Mouse (Mus musculus) heart, postnatal 0 days (tissue): Measurements from ENCODE around the gene A730061H03Rik. TPM values are rescaled to one million over a fixed set of nuclear protein-coding genes. Genes with fewer than 3 reads are reported as not detected.

Experiments used
- ATAC-seq: fragments of 200-750 bp; cut with Nextera tagmentation; 2 replicates; pipeline ENCODE4 v1.8.0; 2017; ENCODE audit warnings: low read depth, moderate number of reproducible peaks, moderate library complexity; ENCODE audit not compliant: insufficient read depth
- DNase-seq: peaks from one replicate; pipeline ENCODE4 v3.0.0-alpha.2; 2016; ENCODE audit warnings: low spot score
- H3K27ac ChIP-seq: fragments of 300-500 bp; sonication (generic); 2 replicates; pipeline ENCODE4 v1.5.1; 2014; ENCODE audit warnings: low read depth, mild to moderate bottlenecking
- H3K27me3 ChIP-seq: fragments of 300-500 bp; sonication (generic); 2 replicates; pipeline ENCODE4 v1.6.1; 2014; ENCODE audit warnings: low read length, mixed read lengths; ENCODE audit not compliant: control insufficient read depth, insufficient read depth
- H3K36me3 ChIP-seq: fragments of 300-500 bp; sonication (generic); replicated peaks from 2 replicates; pipeline ENCODE4 v1.6.1; 2014; ENCODE audit warnings: low read length, mixed read lengths; ENCODE audit not compliant: control insufficient read depth, insufficient read depth
- H3K4me1 ChIP-seq: fragments of 300-500 bp; sonication (generic); 2 replicates; pipeline ENCODE4 v1.6.1; 2014; ENCODE audit warnings: antibody characterized with exemption; ENCODE audit not compliant: control insufficient read depth, insufficient read depth
- H3K4me2 ChIP-seq: fragments of 300-500 bp; sonication (generic); 2 replicates; pipeline ENCODE4 v1.6.1; 2014; ENCODE audit warnings: low read depth, mild to moderate bottlenecking, low read length, moderate library complexity
- H3K4me3 ChIP-seq: fragments of 300-500 bp; sonication (generic); 2 replicates; pipeline ENCODE4 v1.5.1; 2014; ENCODE audit warnings: low read depth, low read length
- H3K9ac ChIP-seq: fragments of 300-500 bp; sonication (generic); replicated peaks from 2 replicates; pipeline ENCODE4 v1.6.1; 2014; ENCODE audit warnings: low read depth, low read length, mixed read lengths
- H3K9me3 ChIP-seq: fragments of 300-500 bp; sonication (generic); replicated peaks from 2 replicates; pipeline ENCODE4 v1.6.1; 2016; ENCODE audit warnings: low read length; ENCODE audit not compliant: control insufficient read depth
- CTCF ChIP-seq: IDR thresholded peaks from 2 replicates; pipeline ENCODE4 v1.5.1; 2016; ENCODE audit warnings: antibody characterized with exemption, control low read depth, low read depth
- EP300 ChIP-seq: IDR thresholded peaks from 2 replicates; pipeline ENCODE4 v1.6.1; 2016; ENCODE audit warnings: antibody characterized with exemption, low read depth
- WGBS: fragments of 180-500 bp; shearing (Covaris S2); extraction: QIAGEN DNeasy Blood & Tissue Kit; methylation state at CpG from one replicate; pipeline ENCODE4 v1.1.7; 2014; 5-methylcytosine and 5-hydroxymethylcytosine counted together
- polyA plus RNA-seq: library from polyadenylated mRNA; unstranded; fragments of >200 nt; fragmentation: Nextera tagmentation; extraction: Ambion mirVana; gene quantifications from 2 replicates; pipeline ENCODE4 v1.2.1, GENCODE M21; 2015
- total RNA-seq: library from RNA; depleted of rRNA; stranded (reverse); fragments of >200 nt; gene quantifications from 2 replicates; pipeline ENCODE4 v1.2.3, GENCODE M21; 2014; ENCODE audit warnings: low replicate concordance

The A730061H03Rik gene
- total and polyA plus RNA-seq, 2 experiments from 2014 or later: 1.4 to 15.5 TPM

DNA sequence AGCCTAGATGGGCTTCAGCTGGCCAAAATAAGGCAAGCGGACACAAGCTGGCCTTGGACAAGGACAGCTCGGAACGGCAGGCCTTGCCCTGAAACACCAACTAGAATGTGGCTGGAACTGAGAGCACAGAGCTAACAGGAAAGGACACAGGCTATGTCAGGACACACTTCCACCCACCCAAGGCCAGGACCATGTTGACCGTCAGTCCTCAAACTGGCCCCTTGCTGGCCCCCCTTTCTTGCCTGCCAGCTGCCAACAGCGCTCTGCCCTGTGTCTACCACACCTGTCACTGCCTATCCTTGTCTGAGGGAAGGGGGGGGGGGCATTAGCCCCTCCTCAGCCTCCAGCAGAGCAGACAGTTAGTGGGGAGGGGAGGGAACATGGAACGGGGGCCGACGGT is 15.1 kb upstream of the A730061H03Rik start, which contains the start of gene Fitm1:
TSS of gene Fitm1 (plus strand) at position 316 of the 400 bp plus-strand sequence.
- H3K9me3 ChIP-seq: no peaks in the 10 kb centered on the region
- peaks cover 20% of the 10 kb centered on the region; the same call in 1 of the 2 replicates for H3K4me1 ChIP-seq
- whole genome bisulfite sequencing: 36% methylated on average over 7 of the region's 8 CpGs
- H3K27ac ChIP-seq: peak within 1 kb of the TSS; percentile 94
- peak; percentile 73 for DNase-seq
- H3K4me3 ChIP-seq: peak within 1 kb of the TSS; percentile 43
- peak within 1 kb of the TSS; percentile 61 for H3K9ac ChIP-seq
- TF ChIP-seq EP300 (peak; percentile 66; the same call in 1 of the 2 replicates), CTCF (no peak)
- H3K36me3 ChIP-seq: peaks cover 8% of the 10 kb centered on the region
- no peaks in the 10 kb centered on the region for H3K27me3 ChIP-seq
- peak; percentile 84 for ATAC-seq
- peak within 1 kb of the TSS; percentile 56 for H3K4me2 ChIP-seq

DNA sequence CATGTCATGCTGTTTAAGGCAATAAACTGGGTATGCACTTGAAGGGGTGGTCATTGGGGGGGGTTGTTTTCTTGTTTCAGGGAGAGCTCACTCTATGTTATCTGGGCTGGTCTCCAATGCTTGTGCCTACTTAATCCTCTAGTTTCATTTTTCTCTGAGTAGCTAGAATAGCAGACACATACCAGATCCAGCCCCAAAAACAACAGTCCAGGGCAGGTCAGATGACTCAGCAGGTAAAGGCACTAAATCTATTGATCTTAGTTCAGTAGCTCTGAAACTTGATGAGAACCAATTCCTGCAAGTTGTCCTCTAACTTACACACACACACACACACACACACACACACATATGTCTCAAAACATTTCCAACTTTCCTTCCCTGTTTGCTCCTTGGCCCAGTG is 11.6 kb upstream of the A730061H03Rik start:
- TF ChIP-seq EP300: no peak
- no peak for TF ChIP-seq CTCF

DNA sequence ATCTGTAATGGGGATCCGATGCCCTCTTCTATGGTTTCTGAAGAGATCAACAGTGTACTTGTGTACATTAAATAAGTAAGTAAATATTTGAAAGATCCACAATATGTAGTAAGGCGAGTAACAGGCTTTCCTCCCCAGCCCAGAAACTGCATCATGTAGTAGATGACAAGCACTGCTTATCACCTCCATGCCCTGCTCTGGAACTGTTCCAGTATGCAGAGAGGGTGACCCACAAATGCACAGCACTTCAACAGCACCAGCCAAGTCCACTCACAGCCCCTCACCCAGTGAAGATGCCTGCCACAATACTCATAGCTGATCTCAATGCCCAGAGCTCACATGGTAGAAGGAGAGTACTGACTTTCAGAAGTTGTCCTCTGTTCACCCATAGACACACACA is 10.4 kb upstream of the A730061H03Rik start:
- Histone ChIP-seq H3K9ac (no peak overlapping the region), H3K9me3 (no peaks in the 10 kb centered on the region), H3K27me3 (no peaks in the 10 kb centered on the region), H3K4me3 (no peak overlapping the region), H3K36me3 (peaks cover 41% of the 10 kb centered on the region), H3K4me2 (no peak overlapping the region), H3K4me1 (peaks cover 12% of the 10 kb centered on the region; the same call in 1 of the 2 replicates), H3K27ac (peak overlapping the region; percentile 54)
- DNase-seq (peak; percentile 13), ATAC-seq (no peak)
- WGBS: 66% methylated on average over 2 of the region's 2 CpGs
- TF ChIP-seq EP300 (no peak), CTCF (no peak)

More for the DNA sequence above, 11.6 kb upstream of the A730061H03Rik start:
- peaks cover 12% of the 10 kb centered on the region; the same call in 1 of the 2 replicates for H3K4me1 ChIP-seq
- no peak overlapping the region for H3K4me3 ChIP-seq
- no peak overlapping the region for H3K27ac ChIP-seq
- DNase-seq (no peak), ATAC-seq (no peak)
- no peak overlapping the region for H3K9ac ChIP-seq
- H3K36me3 ChIP-seq: peaks cover 30% of the 10 kb centered on the region
- H3K27me3 ChIP-seq: no peaks in the 10 kb centered on the region
- H3K9me3 ChIP-seq: no peaks in the 10 kb centered on the region
- no peak overlapping the region for H3K4me2 ChIP-seq

DNA sequence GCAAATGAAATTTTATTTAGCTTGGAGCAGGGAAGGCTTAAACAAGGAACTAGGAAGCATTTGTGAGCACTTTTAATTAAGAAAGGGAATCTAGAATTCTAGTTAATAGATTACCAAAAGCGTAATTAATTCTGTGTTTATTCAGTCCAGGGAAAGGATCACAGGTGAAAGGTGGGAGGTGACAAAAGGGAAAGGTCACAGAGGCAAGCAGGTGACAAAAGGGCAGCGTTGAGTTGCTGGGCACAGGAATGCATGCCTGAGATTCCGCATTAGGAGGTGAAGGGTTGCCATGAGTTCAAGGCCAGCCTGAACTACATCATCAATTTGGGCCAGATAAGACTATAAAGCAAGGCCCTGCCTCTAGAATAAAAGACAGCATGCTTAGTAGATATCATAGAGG is 7.3 kb upstream of the A730061H03Rik start:
- Histone ChIP-seq H3K4me2 (no peak overlapping the region), H3K27me3 (no peaks in the 10 kb centered on the region), H3K36me3 (peaks cover 71% of the 10 kb centered on the region), H3K27ac (no peak overlapping the region), H3K9ac (no peak overlapping the region), H3K9me3 (no peaks in the 10 kb centered on the region), H3K4me1 (no peaks in the 10 kb centered on the region), H3K4me3 (no peak overlapping the region)
- WGBS: 85% methylated on average over 3 of the region's 3 CpGs
- DNase-seq (no peak), ATAC-seq (no peak)
- no peak for TF ChIP-seq CTCF

DNA sequence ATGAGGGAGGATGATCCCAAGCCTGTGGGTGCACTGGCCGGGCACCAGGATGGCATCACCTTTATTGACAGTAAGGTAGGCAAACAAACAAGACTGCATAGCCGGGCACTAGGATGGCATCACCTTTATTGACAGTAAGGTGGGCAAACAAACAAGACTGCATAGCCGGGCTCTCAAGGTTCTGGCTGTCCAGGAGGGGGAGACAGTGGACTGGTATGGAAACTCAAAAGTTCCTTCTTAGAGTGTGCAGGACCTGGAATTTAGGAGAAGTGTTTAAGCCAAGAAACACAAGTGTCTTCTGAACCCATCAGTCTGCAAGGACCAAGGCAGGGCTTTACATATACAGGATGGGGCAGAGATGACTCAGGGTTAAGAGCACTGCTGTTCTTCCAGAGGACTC is 5.5 kb upstream of the A730061H03Rik start:
- TF ChIP-seq EP300 (no peak), CTCF (no peak)
- H3K4me1 ChIP-seq: peaks cover 6% of the 10 kb centered on the region
- DNase-seq (no peak), ATAC-seq (no peak)
- WGBS: 88% methylated on average over 3 of the region's 3 CpGs
- H3K27me3 ChIP-seq: no peaks in the 10 kb centered on the region
- H3K4me3 ChIP-seq: no peak overlapping the region
- no peak overlapping the region for H3K4me2 ChIP-seq
- H3K36me3 ChIP-seq: peaks cover 74% of the 10 kb centered on the region
- H3K9me3 ChIP-seq: no peaks in the 10 kb centered on the region
- no peak overlapping the region for H3K9ac ChIP-seq
- no peak overlapping the region for H3K27ac ChIP-seq

DNA sequence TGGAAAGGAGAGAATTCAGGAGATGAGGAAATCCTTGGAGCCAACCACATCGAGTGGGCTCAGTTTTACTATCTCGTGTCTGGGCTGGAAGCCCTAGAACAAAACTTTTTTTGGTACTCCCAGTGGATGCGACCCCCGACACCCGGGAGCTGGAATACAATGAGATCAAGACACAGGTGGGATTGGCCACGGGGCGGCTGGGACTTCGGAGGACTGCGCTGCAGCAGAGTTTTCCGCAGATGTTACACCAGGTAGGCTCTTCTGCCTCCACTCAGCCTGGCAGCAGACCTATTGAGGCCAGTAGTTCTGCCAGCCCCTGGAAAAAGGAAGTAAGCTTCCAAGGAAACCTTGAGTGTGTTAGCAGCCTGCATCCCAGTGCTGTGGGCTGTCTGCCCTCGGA is 3.0 kb upstream of the A730061H03Rik start:
- Histone ChIP-seq H3K4me3 (no peak overlapping the region), H3K9me3 (no peaks in the 10 kb centered on the region), H3K27me3 (no peaks in the 10 kb centered on the region), H3K4me2 (no peak overlapping the region), H3K9ac (no peak overlapping the region), H3K36me3 (peaks cover 59% of the 10 kb centered on the region), H3K27ac (no peak overlapping the region), H3K4me1 (peaks cover 6% of the 10 kb centered on the region)
- WGBS: 86% methylated on average over 11 of the region's 11 CpGs
- TF ChIP-seq CTCF: no peak
- TF ChIP-seq EP300: no peak
- DNase-seq: no peak
- no peak for ATAC-seq
